Mouse (Mus musculus) midbrain, embryonic 14.5 days (tissue): ENCODE measurements around the gene Pacsin1. TPM values are rescaled to one million over a fixed set of nuclear protein-coding genes. Genes with fewer than 3 reads are reported as not detected.

Source experiments
- ATAC-seq: fragments of 200-750 bp; cut with Nextera tagmentation; 2 replicates; pipeline ENCODE4 v1.8.0; 2017; ENCODE audit warnings: moderate number of reproducible peaks, moderate library complexity; ENCODE audit not compliant: low FRiP score, low TSS enrichment
- DNase-seq: peaks from one replicate; pipeline ENCODE4 v3.0.0-alpha.2; 2015
- H3K27ac ChIP-seq: fragments of 300-500 bp; sonication (generic); replicated peaks from 2 replicates; pipeline ENCODE4 v1.5.1; 2014; ENCODE audit warnings: mild to moderate bottlenecking, low read depth, low read length, moderate library complexity
- H3K27me3 ChIP-seq: fragments of 300-500 bp; sonication (generic); 2 replicates; pipeline ENCODE4 v1.6.1; 2014; ENCODE audit warnings: low read length, control low read depth, mixed read lengths; ENCODE audit not compliant: control insufficient read depth, insufficient read depth
- H3K36me3 ChIP-seq: fragments of 300-500 bp; sonication (generic); 2 replicates; pipeline ENCODE4 v1.6.1; 2014; ENCODE audit warnings: low read length, control low read depth; ENCODE audit not compliant: control insufficient read depth, insufficient read depth
- H3K4me1 ChIP-seq: fragments of 300-500 bp; sonication (generic); 2 replicates; pipeline ENCODE4 v1.6.1; 2014; ENCODE audit warnings: mild to moderate bottlenecking, antibody characterized with exemption, low read length, control low read depth; ENCODE audit not compliant: control insufficient read depth, insufficient read depth
- H3K4me2 ChIP-seq: fragments of 300-500 bp; sonication (generic); 2 replicates; pipeline ENCODE4 v1.6.1; 2014; ENCODE audit warnings: mild to moderate bottlenecking, low read length, moderate library complexity
- H3K4me3 ChIP-seq: fragments of 300-500 bp; sonication (generic); replicated peaks from 2 replicates; pipeline ENCODE4 v1.5.1; 2014; ENCODE audit warnings: low read depth, low read length
- H3K9ac ChIP-seq: fragments of 300-500 bp; sonication (generic); replicated peaks from 2 replicates; pipeline ENCODE4 v1.6.1; 2014; ENCODE audit warnings: mild to moderate bottlenecking, low read length, moderate library complexity
- H3K9me3 ChIP-seq: fragments of 300-500 bp; sonication (generic); 2 replicates; pipeline ENCODE4 v1.6.1; 2016; ENCODE audit warnings: low read length, control low read depth, mixed read lengths; ENCODE audit not compliant: control insufficient read depth
- WGBS: fragments of 180-500 bp; shearing (Covaris S2); extraction: QIAGEN DNeasy Blood & Tissue Kit; methylation state at CpG from one replicate; pipeline ENCODE4 v1.1.7; 2014; 5-methylcytosine and 5-hydroxymethylcytosine counted together
- polyA plus RNA-seq: library from polyadenylated mRNA; unstranded; fragments of >200 nt; fragmentation: Nextera tagmentation; extraction: Ambion mirVana; gene quantifications from 2 replicates; pipeline ENCODE4 v1.2.1, GENCODE M21; 2014

The Pacsin1 gene
- polyA plus RNA-seq, 1 experiment from 2014 or later = 33.0 TPM

- no peak; the same call in 1 of the 2 replicates for ATAC-seq
- peak; percentile 47 for DNase-seq
- Histone ChIP-seq H3K36me3 (no peaks in the 10 kb centered on the region), H3K4me2 (peak overlapping the region; percentile 85), H3K27ac (no peak overlapping the region; the same call in 1 of the 2 replicates), H3K4me3 (peak overlapping the region; percentile 54), H3K9me3 (no peaks in the 10 kb centered on the region), H3K27me3 (0 out of 2 replicates have a peak, but pooled peaks cover 5% of the 10 kb centered on the region), H3K9ac (peak overlapping the region; percentile 63), H3K4me1 (no peaks in the 10 kb centered on the region; the same call in 1 of the 2 replicates)
- 4% methylated on average over 14 of the region's 14 CpGs for WGBS
These were observed 696 bp downstream of the Pacsin1 start for GRCm38 (mm10) chr17:27656011-27656399.

- Histone ChIP-seq H3K27me3 (0 out of 2 replicates have a peak, but pooled peaks cover 5% of the 10 kb centered on the region), H3K4me1 (no peaks in the 10 kb centered on the region; the same call in 1 of the 2 replicates), H3K9ac (peak overlapping the region; percentile 63), H3K9me3 (no peaks in the 10 kb centered on the region), H3K27ac (no peak overlapping the region; the same call in 1 of the 2 replicates), H3K36me3 (no peaks in the 10 kb centered on the region), H3K4me2 (peak overlapping the region; percentile 85), H3K4me3 (peak overlapping the region; percentile 54)
- 36% methylated on average over 5 of the region's 5 CpGs for WGBS
- ATAC-seq (no peak), DNase-seq (no peak)
These were observed 1.1 kb downstream of the Pacsin1 start for GRCm38 (mm10) chr17:27656414-27656813.

GRCm38 (mm10) chr17:27657123-27657522 lies 1.8 kb downstream of the Pacsin1 start:
- no peak overlapping the region for H3K27ac ChIP-seq
- WGBS = 73% methylated on average over 8 of the region's 8 CpGs
- H3K4me2 ChIP-seq = no peak overlapping the region
- no peak for ATAC-seq
- no peak overlapping the region for H3K9ac ChIP-seq
- H3K4me1 ChIP-seq = no peaks in the 10 kb centered on the region; the same call in 1 of the 2 replicates
- H3K9me3 ChIP-seq = no peaks in the 10 kb centered on the region
- H3K36me3 ChIP-seq = no peaks in the 10 kb centered on the region
- 0 out of 2 replicates have a peak, but pooled peaks cover 5% of the 10 kb centered on the region for H3K27me3 ChIP-seq
- no peak for DNase-seq
- H3K4me3 ChIP-seq = no peak overlapping the region

- Histone ChIP-seq H3K4me2 (no peak overlapping the region), H3K4me1 (no peaks in the 10 kb centered on the region; the same call in 1 of the 2 replicates), H3K9me3 (no peaks in the 10 kb centered on the region), H3K27ac (no peak overlapping the region), H3K27me3 (0 out of 2 replicates have a peak, but pooled peaks cover 5% of the 10 kb centered on the region), H3K9ac (no peak overlapping the region), H3K4me3 (no peak overlapping the region), H3K36me3 (no peaks in the 10 kb centered on the region)
- 79% methylated on average over 7 of the region's 7 CpGs for WGBS
- ATAC-seq (no peak), DNase-seq (no peak)
These were observed 3.5 kb downstream of the Pacsin1 start for GRCm38 (mm10) chr17:27658767-27659166.

- Histone ChIP-seq H3K4me2 (no peak overlapping the region), H3K27me3 (no peaks in the 10 kb centered on the region), H3K4me3 (no peak overlapping the region), H3K27ac (no peak overlapping the region), H3K36me3 (no peaks in the 10 kb centered on the region), H3K4me1 (no peaks in the 10 kb centered on the region), H3K9me3 (no peaks in the 10 kb centered on the region), H3K9ac (no peak overlapping the region)
- ATAC-seq (no peak), DNase-seq (no peak)
- WGBS = 87% methylated on average over 6 of the region's 6 CpGs
These were observed 16.4 kb downstream of the Pacsin1 start for GRCm38 (mm10) chr17:27671720-27672119.

- DNase-seq (no peak), ATAC-seq (no peak)
- Histone ChIP-seq H3K27me3 (no peaks in the 10 kb centered on the region), H3K4me2 (no peak overlapping the region), H3K4me1 (0 out of 2 replicates have a peak, but pooled peaks cover 4% of the 10 kb centered on the region), H3K27ac (no peak overlapping the region), H3K36me3 (no peaks in the 10 kb centered on the region), H3K9ac (no peak overlapping the region), H3K9me3 (no peaks in the 10 kb centered on the region), H3K4me3 (no peak overlapping the region)
- 70% methylated on average over 7 of the region's 7 CpGs for WGBS
These were observed 18.6 kb downstream of the Pacsin1 start for GRCm38 (mm10) chr17:27673945-27674344.

GRCm38 (mm10) chr17:27675453-27675852 lies 20.1 kb downstream of the Pacsin1 start:
- ATAC-seq = no peak
- H3K9me3 ChIP-seq = no peaks in the 10 kb centered on the region
- no peak overlapping the region for H3K4me3 ChIP-seq
- no peak overlapping the region for H3K4me2 ChIP-seq
- no peak for DNase-seq
- H3K27me3 ChIP-seq = no peaks in the 10 kb centered on the region
- H3K9ac ChIP-seq = no peak overlapping the region
- WGBS = 67% methylated on average over 9 of the region's 9 CpGs
- H3K36me3 ChIP-seq = no peaks in the 10 kb centered on the region
- peaks cover 12% of the 10 kb centered on the region for H3K4me1 ChIP-seq
- no peak overlapping the region for H3K27ac ChIP-seq

- Histone ChIP-seq H3K4me3 (no peak overlapping the region), H3K27me3 (no peaks in the 10 kb centered on the region), H3K36me3 (no peaks in the 10 kb centered on the region), H3K9me3 (no peaks in the 10 kb centered on the region), H3K4me1 (peaks cover 12% of the 10 kb centered on the region), H3K27ac (0 out of 2 replicates have a peak overlapping the region, but pooled peaks have one; percentile 20), H3K4me2 (no peak overlapping the region), H3K9ac (no peak overlapping the region)
- DNase-seq (no peak), ATAC-seq (no peak)
- 33% methylated on average over 7 of the region's 7 CpGs for WGBS
These were observed 21.0 kb downstream of the Pacsin1 start for GRCm38 (mm10) chr17:27676270-27676669.

GRCm38 (mm10) chr17:27677756-27678155 lies 22.4 kb downstream of the Pacsin1 start:
- Histone ChIP-seq H3K4me2 (no peak overlapping the region), H3K9ac (no peak overlapping the region), H3K27ac (no peak overlapping the region), H3K4me3 (no peak overlapping the region), H3K36me3 (no peaks in the 10 kb centered on the region), H3K4me1 (peaks cover 12% of the 10 kb centered on the region), H3K9me3 (no peaks in the 10 kb centered on the region), H3K27me3 (no peaks in the 10 kb centered on the region)
- 77% methylated on average over 5 of the region's 5 CpGs for WGBS
- DNase-seq (no peak), ATAC-seq (no peak)
